Mouse (Mus musculus): ENCODE measurements at regions not wholly inside any gene's neighbourhood (a gene's known extent, or its start where the extent isn't known, plus 50 kb on each side); places are given as distances from the start of the nearest gene placed in this dataset.

DNA sequence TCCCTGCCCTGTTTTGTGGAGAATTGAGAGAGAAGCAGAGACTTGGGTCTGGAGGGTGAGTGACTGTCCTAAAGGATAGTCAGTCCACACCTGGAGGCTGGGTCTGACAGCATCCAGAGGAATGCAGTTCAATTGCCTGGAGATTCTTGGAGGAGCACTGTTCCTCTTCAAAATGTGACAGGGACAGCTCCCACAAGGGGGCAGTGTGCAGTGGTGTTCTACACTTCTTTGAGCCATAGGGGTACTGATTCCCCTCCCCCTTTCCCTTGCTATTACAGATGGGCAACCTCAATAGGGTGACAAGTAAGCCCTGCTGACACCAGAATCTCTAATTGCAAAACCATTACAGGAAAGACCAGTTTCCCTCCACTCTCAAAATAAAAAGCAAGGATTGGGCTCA lies 63.7 kb upstream of the Gm773 start:
- no peak for DNase-seq (ENCODE audit: low spot score in 2 of 2)

DNA sequence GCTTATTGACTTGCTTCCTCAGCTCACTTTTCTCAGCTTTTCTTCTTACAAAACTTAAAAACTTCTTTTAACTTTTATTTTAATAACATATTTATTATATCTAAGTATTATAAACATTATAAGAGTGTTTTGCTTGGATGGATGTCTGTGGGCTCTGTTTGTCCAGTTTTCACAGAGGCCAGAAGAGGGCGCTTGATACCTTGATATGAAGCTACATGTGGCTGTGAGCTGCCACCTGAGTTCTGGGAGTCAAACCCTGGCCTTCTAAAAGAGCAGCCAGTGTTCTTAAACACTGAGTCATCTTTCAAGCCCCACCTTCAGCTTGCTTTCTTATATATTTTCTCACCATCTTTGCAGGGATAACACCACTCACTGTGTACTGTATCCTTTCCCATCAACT lies 61.5 kb upstream of the Gm773 start:
- DNase-seq (ENCODE audit: low spot score in 2 of 2) = no peak

DNA sequence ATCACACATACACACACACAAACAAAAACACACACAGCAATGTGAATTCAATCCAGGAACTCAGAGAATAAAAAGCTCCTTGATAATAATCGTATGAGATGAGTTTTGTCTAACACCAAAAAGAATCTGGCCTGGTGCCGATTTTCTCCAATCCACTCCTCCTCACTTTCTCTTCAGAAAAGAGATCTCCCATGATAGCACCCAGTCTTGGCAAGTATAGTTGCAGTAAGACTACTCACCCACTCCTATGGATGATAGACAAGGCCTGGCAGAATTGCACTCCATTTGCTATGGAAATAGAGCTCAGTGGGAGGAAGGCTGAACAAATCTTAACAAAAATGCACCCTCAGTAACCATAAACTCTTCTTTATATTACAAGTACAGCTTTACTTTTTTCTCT lies 57.0 kb upstream of the Gm773 start:
- DNase-seq (ENCODE audit: low spot score in 2 of 2) = peak in 1 of 2 experiments; percentile 10
